Mouse (Mus musculus) liver, embryonic 11.5 days (tissue): ENCODE measurements around the gene Smu1. TPM values are rescaled to one million over a fixed set of nuclear protein-coding genes. Genes with fewer than 3 reads are reported as not detected.

ENCODE experiments used
- ATAC-seq: fragments of 200-750 bp; cut with Nextera tagmentation; replicated peaks from 2 replicates; pipeline ENCODE4 v1.8.0; 2017; ENCODE audit warnings: moderate number of reproducible peaks, mild to moderate bottlenecking, moderate TSS enrichment, moderate library complexity; ENCODE audit not compliant: low FRiP score
- DNase-seq: peaks from one replicate; pipeline ENCODE4 v3.0.0-alpha.2; 2017; ENCODE audit warnings: low spot score
- H3K27ac ChIP-seq: fragments of 300-500 bp; sonication (generic); 2 replicates; pipeline ENCODE4 v1.5.1; 2014; ENCODE audit warnings: mild to moderate bottlenecking, low read depth, low read length, control low read depth
- H3K27me3 ChIP-seq: fragments of 300-500 bp; sonication (generic); replicated peaks from 2 replicates; pipeline ENCODE4 v1.6.1; 2014; ENCODE audit warnings: low read length, mixed read lengths; ENCODE audit not compliant: control insufficient read depth, insufficient read depth
- H3K36me3 ChIP-seq: fragments of 300-500 bp; sonication (generic); 2 replicates; pipeline ENCODE4 v1.6.1; 2014; ENCODE audit warnings: mild to moderate bottlenecking, low read length, moderate library complexity, mixed read lengths; ENCODE audit not compliant: control insufficient read depth, insufficient read depth
- H3K4me1 ChIP-seq: fragments of 300-500 bp; sonication (generic); replicated peaks from 2 replicates; pipeline ENCODE4 v1.6.1; 2014; ENCODE audit warnings: low read length, mixed read lengths; ENCODE audit not compliant: control insufficient read depth, insufficient read depth
- H3K4me2 ChIP-seq: fragments of 300-500 bp; sonication (generic); 2 replicates; pipeline ENCODE4 v1.6.1; 2014; ENCODE audit warnings: mild to moderate bottlenecking, control low read depth, moderate library complexity
- H3K4me3 ChIP-seq: fragments of 300-500 bp; sonication (generic); 2 replicates; pipeline ENCODE4 v1.5.1; 2014; ENCODE audit warnings: low read depth, low read length, control low read depth
- H3K9ac ChIP-seq: fragments of 300-500 bp; sonication (generic); 2 replicates; pipeline ENCODE4 v1.6.1; 2014; ENCODE audit warnings: low read depth, low read length, control low read depth
- H3K9me3 ChIP-seq: fragments of 300-500 bp; sonication (generic); 2 replicates; pipeline ENCODE4 v1.6.1; 2016; ENCODE audit warnings: low read length, inconsistent platforms, mixed read lengths; ENCODE audit not compliant: control insufficient read depth
- WGBS: fragments of 180-500 bp; shearing (Covaris S2); extraction: QIAGEN DNeasy Blood & Tissue Kit; methylation state at CpG from one replicate; pipeline ENCODE4 v1.1.7; 2014; 5-methylcytosine and 5-hydroxymethylcytosine counted together
- microRNA counts: library from miRNA; unstranded; fragments of <30 nt; microRNA quantifications from one replicate; lab custom pipeline; 2015
- microRNA-seq: library from miRNA; unstranded; fragments of <30 nt; microRNA quantifications from one replicate; pipeline ENCODE4, GENCODE M21; 2017; ENCODE audit warnings: borderline number of aligned reads
- polyA plus RNA-seq: library from polyadenylated mRNA; unstranded; fragments of >200 nt; fragmentation: Nextera tagmentation; extraction: Ambion mirVana; gene quantifications from 2 replicates; pipeline ENCODE4 v1.2.1, GENCODE M21; 2014

Gene Smu1
- polyA plus RNA-seq, 1 experiment from 2014 or later, result 167 TPM

DNA sequence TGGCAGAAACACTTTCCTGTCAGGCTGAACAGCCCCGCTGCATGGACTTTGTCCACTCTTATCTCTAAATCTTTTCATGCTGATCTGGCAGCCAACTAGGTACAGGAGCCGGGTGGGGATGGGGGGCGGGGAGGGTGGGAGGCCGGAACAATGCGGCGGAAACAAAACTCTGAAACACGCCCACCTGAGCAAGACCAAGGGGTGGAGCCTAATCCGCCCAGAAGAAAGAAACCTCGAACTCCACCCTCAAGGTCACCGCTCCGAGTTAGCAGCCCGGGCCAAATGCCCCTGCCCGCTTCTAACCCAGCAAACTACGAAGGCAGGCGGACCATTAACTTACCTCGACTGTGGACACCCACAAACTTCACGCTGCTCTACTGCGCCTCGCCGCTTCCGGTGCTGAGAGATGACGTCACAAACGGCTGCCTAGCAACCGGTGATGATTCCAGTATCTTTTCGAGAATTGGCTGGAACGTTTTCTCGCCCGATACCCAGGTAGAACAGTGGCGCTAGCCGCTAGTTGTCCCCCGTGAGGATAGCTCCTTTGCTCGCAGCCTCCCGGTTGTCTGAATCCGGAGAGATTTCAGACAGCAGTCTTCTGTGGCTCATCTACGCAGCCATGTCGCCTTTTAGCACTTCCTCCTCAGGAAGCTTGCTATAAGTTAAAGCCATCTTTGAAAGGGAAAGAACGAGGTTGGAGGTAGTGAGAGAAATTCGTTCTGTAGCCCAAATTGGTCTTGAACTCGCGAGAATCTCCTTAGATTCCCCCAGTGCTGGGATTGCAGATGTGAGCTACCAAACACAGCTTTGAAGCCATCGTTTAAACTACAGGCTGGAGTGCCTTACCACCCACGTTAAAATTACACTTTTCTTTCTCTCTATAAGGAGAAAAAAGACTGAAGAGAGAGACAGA lies 54.7 kb downstream of the Smu1 start, which contains the start of gene Aptx:
TSS of gene Aptx (minus strand) at position 398 of the 913 bp plus-strand sequence.
- H3K9ac ChIP-seq, result peak within 1 kb of the TSS; percentile 70
- H3K4me2 ChIP-seq, result peak within 1 kb of the TSS; percentile 68
- H3K27me3 ChIP-seq, result no peaks in the 10 kb centered on the region
- ATAC-seq, result peak; percentile 91
- H3K36me3 ChIP-seq, result no peaks in the 10 kb centered on the region
- H3K27ac ChIP-seq, result peak within 1 kb of the TSS; percentile 93
- WGBS, result under 1% methylated on average over 42 of the region's 42 CpGs
- peak within 1 kb of the TSS; percentile 62 for H3K4me3 ChIP-seq
- peaks cover 18% of the 10 kb centered on the region for H3K4me1 ChIP-seq
- peak; percentile 96 for DNase-seq
- H3K9me3 ChIP-seq, result no peaks in the 10 kb centered on the region

DNA sequence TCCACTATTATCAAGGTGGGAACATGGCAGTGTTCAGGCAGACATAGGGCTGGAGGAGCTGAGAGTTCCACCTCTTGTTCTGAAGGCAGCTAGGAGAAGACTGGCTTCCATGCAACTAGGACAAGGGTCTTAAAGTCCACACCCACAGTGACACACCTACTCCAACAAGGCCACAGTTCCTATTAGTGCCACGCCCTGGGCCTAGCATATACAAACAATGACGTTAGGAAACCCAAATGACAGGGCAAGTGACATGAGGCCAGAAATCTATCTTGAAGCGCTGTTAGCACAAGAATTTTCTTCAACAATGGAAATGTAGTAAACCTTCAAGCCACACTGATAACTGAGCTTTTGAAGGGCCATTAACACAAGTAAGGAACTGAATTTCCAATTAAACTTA lies 55.9 kb downstream of the Smu1 start:
- Histone ChIP-seq H3K27ac (0 out of 2 replicates have a peak overlapping the region, but pooled peaks have one; percentile 93), H3K4me3 (peak overlapping the region; percentile 62), H3K36me3 (no peaks in the 10 kb centered on the region), H3K4me1 (peaks cover 18% of the 10 kb centered on the region), H3K27me3 (no peaks in the 10 kb centered on the region), H3K9ac (peak overlapping the region; percentile 70; the same call in 1 of the 2 replicates), H3K9me3 (no peaks in the 10 kb centered on the region), H3K4me2 (peak overlapping the region; percentile 68)
- ATAC-seq (no peak), DNase-seq (no peak)
- 69% methylated on average over 3 of the region's 3 CpGs for WGBS

DNA sequence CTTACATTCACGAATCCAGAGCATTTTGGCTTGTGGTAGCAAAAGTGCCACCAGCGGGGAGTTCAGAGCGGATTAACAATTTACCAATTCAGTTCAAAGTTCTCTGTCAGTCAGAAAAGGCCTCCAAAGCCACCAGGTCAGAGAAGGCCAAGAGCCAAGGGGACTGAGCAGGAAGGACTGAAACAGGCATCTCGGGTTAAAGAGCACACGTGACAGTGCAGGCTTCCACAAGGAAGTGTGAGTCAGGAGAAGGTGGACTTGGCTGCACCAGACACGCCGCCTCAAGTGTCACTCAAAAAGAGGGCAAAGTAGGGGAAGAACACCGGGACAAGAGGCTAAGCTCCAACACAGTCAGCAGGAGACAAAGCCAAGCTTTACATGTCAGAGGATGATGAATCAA lies 57.5 kb downstream of the Smu1 start:
- Histone ChIP-seq H3K36me3 (no peaks in the 10 kb centered on the region), H3K4me2 (peak overlapping the region; percentile 29; the same call in 1 of the 2 replicates), H3K9ac (no peak overlapping the region), H3K27me3 (no peaks in the 10 kb centered on the region), H3K27ac (peak overlapping the region; percentile 70), H3K4me1 (peaks cover 18% of the 10 kb centered on the region), H3K9me3 (no peaks in the 10 kb centered on the region), H3K4me3 (no peak overlapping the region)
- whole genome bisulfite sequencing, result 63% methylated on average over 8 of the region's 8 CpGs
- DNase-seq, result no peak
- ATAC-seq, result no peak

DNA sequence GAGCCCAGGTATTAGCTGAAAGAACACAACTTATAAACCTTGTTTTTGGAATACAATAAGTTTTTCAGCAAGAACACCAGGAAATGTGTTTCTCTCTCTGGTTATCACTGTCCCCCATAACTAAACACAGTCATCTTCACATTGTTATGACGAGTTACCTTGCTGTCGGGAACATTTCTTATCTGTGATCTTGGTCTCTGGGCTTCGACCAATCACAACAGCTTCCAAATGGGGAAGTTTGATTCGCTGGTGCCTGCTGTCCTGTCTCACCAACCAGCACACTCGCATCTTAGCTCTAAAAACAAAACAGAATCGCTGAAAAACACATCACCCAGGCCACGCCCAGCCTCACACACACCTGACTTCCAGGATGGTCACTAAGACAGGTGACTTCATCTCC lies 60.7 kb downstream of the Smu1 start:
- no peaks in the 10 kb centered on the region for H3K9me3 ChIP-seq
- H3K27ac ChIP-seq, result no peak overlapping the region
- ATAC-seq (no peak), DNase-seq (no peak)
- H3K9ac ChIP-seq, result no peak overlapping the region
- H3K27me3 ChIP-seq, result no peaks in the 10 kb centered on the region
- no peak overlapping the region for H3K4me2 ChIP-seq
- 64% methylated on average over 7 of the region's 7 CpGs for WGBS
- no peak overlapping the region for H3K4me3 ChIP-seq
- H3K4me1 ChIP-seq, result peaks cover 9% of the 10 kb centered on the region
- H3K36me3 ChIP-seq, result peaks cover 11% of the 10 kb centered on the region

DNA sequence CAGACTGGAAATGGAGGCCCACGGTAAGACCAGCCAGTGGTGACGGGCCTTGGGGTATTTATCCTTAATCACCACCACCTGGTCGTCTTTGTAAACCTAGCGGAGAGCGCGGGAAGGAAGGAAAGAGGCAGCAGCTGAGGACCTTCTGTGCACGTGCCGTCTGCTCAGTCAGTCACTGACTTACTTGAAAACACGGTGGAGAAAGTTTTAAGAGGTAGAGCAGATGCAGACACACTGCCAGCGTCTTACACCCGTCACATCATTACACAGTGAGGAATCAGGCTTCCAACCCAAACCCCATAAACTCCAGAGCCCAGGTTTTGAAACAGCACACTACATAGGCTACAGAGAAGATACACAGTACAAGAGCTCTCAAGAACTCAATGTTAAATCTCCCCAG lies 66.6 kb downstream of the Smu1 start:
- Histone ChIP-seq H3K4me1 (no peaks in the 10 kb centered on the region), H3K36me3 (peaks cover 27% of the 10 kb centered on the region), H3K9me3 (no peaks in the 10 kb centered on the region), H3K4me2 (no peak overlapping the region), H3K27ac (no peak overlapping the region), H3K27me3 (no peaks in the 10 kb centered on the region), H3K4me3 (no peak overlapping the region), H3K9ac (no peak overlapping the region)
- ATAC-seq (no peak), DNase-seq (no peak)
- 88% methylated on average over 11 of the region's 11 CpGs for WGBS

MicroRNAs within 50 kb of the gene (microRNA counts, 519-probe panel; counts per million panel counts)
- not detected for microRNA mmu-miR-207 (lab: Ali Mortazavi, UCI)

Small RNA genes lying within 50 kb of the gene (microRNA-seq; reads per million reads assigned to microRNA genes)
- not detected for gene Mir207

Other genes starting within 250 kb of the Smu1 start
- gene Aptx, start 54.7 kb downstream of the Smu1 start, polyA plus RNA-seq, result 21.2 and 23.4 TPM in 2 replicates
- gene Dnaja1, start 35.8 kb downstream of the Smu1 start, polyA plus RNA-seq, result 389 and 420 TPM in 2 replicates
- gene B4galt1, start 96.1 kb upstream of the Smu1 start, polyA plus RNA-seq, result 49.0 and 50.4 TPM in 2 replicates
- not detected in 2 replicates for gene Spink4, start 162.1 kb upstream of the Smu1 start, polyA plus RNA-seq
- 219 and 225 TPM in 2 replicates for gene Bag1, start 190.4 kb upstream of the Smu1 start, polyA plus RNA-seq
- 70.7 and 74.6 TPM in 2 replicates for gene Chmp5, start 190.5 kb upstream of the Smu1 start, polyA plus RNA-seq
- gene Nfx1, start 213.0 kb upstream of the Smu1 start, polyA plus RNA-seq, result 89.0 and 97.5 TPM in 2 replicates